ENCODE assay signal across 15 mouse cellular contexts in the genomic region with DNA sequence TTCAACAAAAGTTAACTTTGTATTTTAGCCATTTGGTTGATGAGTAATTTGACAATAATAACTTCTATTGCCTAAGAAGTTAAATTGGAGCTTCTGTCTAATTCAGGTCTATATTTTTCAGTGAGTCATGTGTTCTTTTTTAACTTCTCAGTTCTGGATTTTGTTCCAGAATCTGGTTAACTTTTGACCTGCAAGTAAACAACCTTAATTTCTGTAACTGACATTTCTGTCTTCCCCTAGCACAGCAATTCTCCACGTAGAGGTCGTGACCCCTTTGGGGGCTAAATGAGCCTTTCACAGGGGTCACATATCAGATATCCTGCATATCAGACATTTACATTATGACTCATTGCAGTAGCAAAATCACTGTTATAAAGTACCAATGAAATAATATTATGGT.
A peak's percentile ranks its signal among the peaks of the same experiment; 100 is the strongest.
DNase-seq lines count a peak whose midpoint lies in the region; ATAC-seq and TF ChIP-seq lines count a peak whose summit lies in the region.
"Had no signal": no experiment of that assay in that cellular context is flagged by ENCODE, and none has a peak within 500 bp of the region (broad histone marks: within the 10 kb centered on the region; RNA-seq: fewer than 3 reads in every experiment).

No protein-coding gene starts in this region.

- TF ChIP-seq CTCF in forebrain, postnatal 0 days (IDR thresholded peaks at IDR 0.05; ENCODE audit: low read depth): no peak

- no peaks in the 10 kb centered on the region for H3K9me3 ChIP-seq in forebrain, embryonic 14.5 days (replicated peaks; ENCODE audit: control insufficient read depth, low read length)
- no peaks in the 10 kb centered on the region for H3K9me3 ChIP-seq in forebrain, embryonic 10.5 days
- H3K9me3 ChIP-seq in forebrain, postnatal 0 days (ENCODE audit: low read length): no peaks in the 10 kb centered on the region
- H3K9me3 ChIP-seq in limb, embryonic 15.5 days: no peaks in the 10 kb centered on the region

- H3K4me1 ChIP-seq in forebrain, embryonic 14.5 days (ENCODE audit: control insufficient read depth, insufficient read depth, low read length): peaks cover 26% of the 10 kb centered on the region
- H3K4me1 ChIP-seq in forebrain, embryonic 10.5 days: peaks cover 41% of the 10 kb centered on the region
- H3K4me1 ChIP-seq in forebrain, postnatal 0 days (ENCODE audit: insufficient read depth): 0 out of 2 replicates have a peak, but pooled peaks cover 16% of the 10 kb centered on the region
- H3K4me1 ChIP-seq in limb, embryonic 15.5 days: peaks cover 34% of the 10 kb centered on the region

- H3K27ac ChIP-seq in forebrain, embryonic 14.5 days (ENCODE audit: low read depth, low read length): peak overlapping the region; percentile 67; the same call in 1 of the 2 replicates
- no peak overlapping the region for H3K27ac ChIP-seq in forebrain, embryonic 10.5 days
- no peak overlapping the region for H3K27ac ChIP-seq in forebrain, postnatal 0 days (ENCODE audit: low read depth, low read length)
- peak overlapping the region; percentile 84; the same call in 1 of the 2 replicates for H3K27ac ChIP-seq in limb, embryonic 15.5 days

- DNase-seq in forebrain, embryonic 14.5 days (ENCODE audit: low spot score): no peak
- no peak for DNase-seq in forebrain, embryonic 10.5 days (ENCODE audit: extremely low spot score, low spot score)
- DNase-seq in embryo, embryonic 11 days: peak; percentile 28
- no peak for DNase-seq in forebrain, postnatal 0 days
- DNase-seq in cerebellum, postnatal 14 days: no peak
- DNase-seq in layer of hippocampus, adult 11-12 months (ENCODE audit: low spot score): no peak
- no peak for DNase-seq in frontal cortex, adult 2 months (ENCODE audit: extremely low spot score in 1 of 2, low spot score in 1 of 2)
- DNase-seq: adrenal gland, postnatal 36 days; kidney, adult 11 months; layer of hippocampus, adult 9-11 months; left cerebral cortex, postnatal 4 days; lung, adult 2 months; right cerebral cortex, postnatal 14 days; thymus, postnatal 4 days had no signal

- no peak overlapping the region for H3K4me2 ChIP-seq in forebrain, embryonic 14.5 days (ENCODE audit: low read length)
- peak overlapping the region; percentile 53; the same call in 1 of the 2 replicates for H3K4me2 ChIP-seq in forebrain, postnatal 0 days (ENCODE audit: low read depth)
- H3K4me2 ChIP-seq in limb, embryonic 15.5 days: no peak overlapping the region

- no peak overlapping the region for H3K4me3 ChIP-seq in forebrain, embryonic 14.5 days (ENCODE audit: low read depth, low read length)
- H3K4me3 ChIP-seq in forebrain, embryonic 10.5 days: no peak overlapping the region
- no peak overlapping the region for H3K4me3 ChIP-seq in forebrain, postnatal 0 days (ENCODE audit: low read depth, low read length)
- H3K4me3 ChIP-seq in limb, embryonic 15.5 days: no peak overlapping the region

- no peaks in the 10 kb centered on the region for H3K27me3 ChIP-seq in forebrain, embryonic 14.5 days (replicated peaks; ENCODE audit: control insufficient read depth, insufficient read depth, low read length)
- no peaks in the 10 kb centered on the region for H3K27me3 ChIP-seq in forebrain, embryonic 10.5 days (ENCODE audit: poor library complexity, severe bottlenecking)
- H3K27me3 ChIP-seq in forebrain, postnatal 0 days (ENCODE audit: insufficient read depth, low read length): no peaks in the 10 kb centered on the region
- H3K27me3 ChIP-seq in limb, embryonic 15.5 days: no peaks in the 10 kb centered on the region

- no peak overlapping the region for H3K9ac ChIP-seq in forebrain, embryonic 14.5 days (ENCODE audit: low read length)
- no peak overlapping the region for H3K9ac ChIP-seq in forebrain, postnatal 0 days
- no peak overlapping the region for H3K9ac ChIP-seq in limb, embryonic 15.5 days

- ATAC-seq in forebrain, embryonic 14.5 days: no peak
- ATAC-seq in forebrain, postnatal 0 days: no peak
- ATAC-seq in limb, embryonic 15.5 days (ENCODE audit: insufficient number of reproducible peaks, low FRiP score, low TSS enrichment, low read depth): no peak

- no peaks in the 10 kb centered on the region for H3K36me3 ChIP-seq in forebrain, embryonic 14.5 days (ENCODE audit: control insufficient read depth, insufficient read depth, low read length)
- no peaks in the 10 kb centered on the region for H3K36me3 ChIP-seq in forebrain, embryonic 10.5 days (replicated peaks)
- H3K36me3 ChIP-seq in forebrain, postnatal 0 days (ENCODE audit: insufficient read depth): no peaks in the 10 kb centered on the region
- 0 out of 2 replicates have a peak, but pooled peaks cover 2% of the 10 kb centered on the region for H3K36me3 ChIP-seq in limb, embryonic 15.5 days

- 87% methylated on average over 2 of the region's 2 CpGs for WGBS in forebrain, embryonic 14.5 days
- 68% methylated on average over 2 of the region's 2 CpGs for WGBS in forebrain, embryonic 10.5 days
- WGBS in forebrain, postnatal 0 days: 81% methylated on average over 2 of the region's 2 CpGs
- WGBS in limb, embryonic 15.5 days: 53% methylated on average over 2 of the region's 2 CpGs

Comparison
In these comparisons a context has a peak if more than half of its experiments do, and no peak if none do; other contexts are left out.
1. H3K27ac ChIP-seq: peak in forebrain, embryonic 14.5 days (single experiment) and limb, embryonic 15.5 days (single experiment); none in forebrain, embryonic 10.5 days (single experiment) and forebrain, postnatal 0 days (single experiment).